ENCODE assay signal across 31 mouse cellular contexts in genomic region chr4:64034724-64035123, GRCm38 (mm10). TPM values are rescaled to one million over a fixed set of nuclear protein-coding genes. Genes with fewer than 3 reads are reported as not detected.
DNase-seq lines count a peak whose midpoint lies in the region; ATAC-seq and TF ChIP-seq lines count a peak whose summit lies in the region.
"Had no signal": no experiment of that assay in that cellular context is flagged by ENCODE, and none has a peak within 500 bp of the region (broad histone marks: within the 10 kb centered on the region; RNA-seq: fewer than 3 reads in every experiment).

No protein-coding gene starts in this region.

- H3K9ac ChIP-seq in lung, postnatal 0 days (replicated peaks; ENCODE audit: low read depth): no peak overlapping the region
- H3K9ac ChIP-seq: embryonic facial prominence, embryonic 13.5 days; heart, embryonic 12.5 days; heart, embryonic 15.5 days; hindbrain, embryonic 12.5 days; hindbrain, embryonic 15.5 days had no signal

- WGBS in lung, postnatal 0 days: 82% methylated on average over 1 of the region's 1 CpGs

- no peak for TF ChIP-seq CTCF in lung, postnatal 0 days (IDR thresholded peaks at IDR 0.05)

- ATAC-seq in lung, postnatal 0 days: no peak
- ATAC-seq: activated CD4-positive, CD25-positive, alpha-beta regulatory T cell, adult 4 months; forebrain, embryonic 14.5 days; intestine, postnatal 0 days had no signal

- H3K4me1 ChIP-seq in lung, postnatal 0 days (ENCODE audit: insufficient read depth, low read depth, low read length): no peaks in the 10 kb centered on the region
- H3K4me1 ChIP-seq: heart, embryonic 12.5 days; heart, embryonic 15.5 days; hindbrain, embryonic 12.5 days; hindbrain, embryonic 15.5 days had no signal

- H3K4me2 ChIP-seq in lung, postnatal 0 days (replicated peaks; ENCODE audit: low read depth, low read length): no peak overlapping the region
- H3K4me2 ChIP-seq: embryonic facial prominence, embryonic 13.5 days; heart, embryonic 12.5 days; heart, embryonic 15.5 days; hindbrain, embryonic 12.5 days; hindbrain, embryonic 15.5 days had no signal

- H3K27me3 ChIP-seq in lung, postnatal 0 days (replicated peaks; ENCODE audit: insufficient read depth, low read length): no peaks in the 10 kb centered on the region
- H3K27me3 ChIP-seq: CH12.LX; embryonic facial prominence, embryonic 13.5 days; heart, embryonic 12.5 days; heart, embryonic 15.5 days; hindbrain, embryonic 12.5 days; hindbrain, embryonic 15.5 days had no signal

- no peak overlapping the region for H3K27ac ChIP-seq in lung, postnatal 0 days (ENCODE audit: low read length)
- H3K27ac ChIP-seq: embryonic facial prominence, embryonic 10.5 days; embryonic facial prominence, embryonic 13.5 days; forebrain, embryonic 10.5 days; heart, embryonic 15.5 days; hindbrain, embryonic 12.5 days; hindbrain, embryonic 15.5 days had no signal

- no peak overlapping the region for H3K4me3 ChIP-seq in lung, postnatal 0 days (ENCODE audit: low read depth, low read length)
- H3K4me3 ChIP-seq: embryonic facial prominence, embryonic 10.5 days; embryonic facial prominence, embryonic 13.5 days; erythroblast, embryonic 14.5 days; forebrain, embryonic 10.5 days; heart, embryonic 12.5 days; heart, embryonic 15.5 days; hindbrain, embryonic 12.5 days; hindbrain, embryonic 15.5 days had no signal

- TF ChIP-seq EP300 in lung, postnatal 0 days (IDR thresholded peaks at IDR 0.05): no peak

- DNase-seq in adrenal gland, adult 2 months: peak; percentile 19
- DNase-seq in adrenal gland, postnatal 10 days: no peak
- DNase-seq in lung, postnatal 0 days (ENCODE audit: low spot score): peak; percentile 50
- no peak for DNase-seq in lung, postnatal 36 days
- peak; percentile 75 for DNase-seq in NIH3T3 (ENCODE audit: low read depth)
- DNase-seq in gonadal fat pad, adult 2 months (ENCODE audit: low read depth): peak; percentile 34
- no peak for DNase-seq in right cerebral cortex, adult 18-20 months
- DNase-seq in urinary bladder, adult 2 months (ENCODE audit: low spot score): no peak
- DNase-seq: adrenal gland, postnatal 25 days; B cell, adult 2 months; cerebellum, adult 11-12 months; cerebellum, adult 8-10 months; cerebellum, postnatal 10 days; cerebellum, postnatal 36 days; embryo, embryonic 11 days; gastrocnemius, postnatal 25 days; heart, postnatal 36 days had no signal

- H3K9me3 ChIP-seq in lung, postnatal 0 days (ENCODE audit: low read length): no peaks in the 10 kb centered on the region
- H3K9me3 ChIP-seq: embryonic facial prominence, embryonic 10.5 days; embryonic facial prominence, embryonic 13.5 days; forebrain, embryonic 10.5 days; heart, embryonic 15.5 days; hindbrain, embryonic 12.5 days; hindbrain, embryonic 15.5 days had no signal

- H3K36me3 ChIP-seq in lung, postnatal 0 days (ENCODE audit: insufficient read depth, low read length): no peaks in the 10 kb centered on the region
- H3K36me3 ChIP-seq: embryonic facial prominence, embryonic 10.5 days; forebrain, embryonic 10.5 days; G1E; heart, embryonic 12.5 days; heart, embryonic 15.5 days; hindbrain, embryonic 12.5 days; hindbrain, embryonic 15.5 days had no signal

RNA-seq across cellular contexts. Expression of gene Tnc, which starts 12.1 kb away (rescaled TPM):
- total RNA-seq in adrenal gland, adult 2 months (2021): 1 to 10 TPM; 4.7 to 4.9 TPM
- polyA plus RNA-seq in adrenal gland, adult 2 months (2012; rRNA removed): 2.6 and 4.2 TPM in 2 replicates
- 10 to 100 TPM; 11.0 to 15.3 TPM for total RNA-seq in adrenal gland, postnatal 10 days (2021)
- polyA plus RNA-seq in lung, postnatal 0 days (2015; fragmentation: Nextera tagmentation; extraction: Ambion mirVana): 34.3 and 38.7 TPM in 2 replicates
- polyA plus RNA-seq in gonadal fat pad, adult 2 months (2012; rRNA removed): 3.0 and 3.7 TPM in 2 replicates
- polyA plus RNA-seq in urinary bladder, adult 2 months (2012; rRNA removed): 69.9 and 81.8 TPM in 2 replicates
- total RNA-seq: granulocyte monocyte progenitor cell, adult 5-6 weeks had no signal
- polyA plus RNA-seq: erythroblast, embryonic 14.5 days; G1E had no signal

Comparison
In these comparisons a context has a peak if more than half of its experiments do, and no peak if none do; other contexts are left out.
1. DNase-seq: peak in adrenal gland, adult 2 months (single experiment), lung, postnatal 0 days (single experiment), NIH3T3 (single experiment) and gonadal fat pad, adult 2 months (single experiment); none in adrenal gland, postnatal 10 days (single experiment), lung, postnatal 36 days (single experiment), right cerebral cortex, adult 18-20 months (single experiment) and urinary bladder, adult 2 months (single experiment).